Mouse (Mus musculus): ENCODE measurements around the gene Lin28a. TPM values are rescaled to one million over a fixed set of nuclear protein-coding genes. Genes with fewer than 3 reads are reported as not detected.
A peak's percentile ranks its signal among the peaks of the same experiment; 100 is the strongest.

Lin28a gene
- total RNA-seq, 2 experiments from 2014 or later: not detected

DNA sequence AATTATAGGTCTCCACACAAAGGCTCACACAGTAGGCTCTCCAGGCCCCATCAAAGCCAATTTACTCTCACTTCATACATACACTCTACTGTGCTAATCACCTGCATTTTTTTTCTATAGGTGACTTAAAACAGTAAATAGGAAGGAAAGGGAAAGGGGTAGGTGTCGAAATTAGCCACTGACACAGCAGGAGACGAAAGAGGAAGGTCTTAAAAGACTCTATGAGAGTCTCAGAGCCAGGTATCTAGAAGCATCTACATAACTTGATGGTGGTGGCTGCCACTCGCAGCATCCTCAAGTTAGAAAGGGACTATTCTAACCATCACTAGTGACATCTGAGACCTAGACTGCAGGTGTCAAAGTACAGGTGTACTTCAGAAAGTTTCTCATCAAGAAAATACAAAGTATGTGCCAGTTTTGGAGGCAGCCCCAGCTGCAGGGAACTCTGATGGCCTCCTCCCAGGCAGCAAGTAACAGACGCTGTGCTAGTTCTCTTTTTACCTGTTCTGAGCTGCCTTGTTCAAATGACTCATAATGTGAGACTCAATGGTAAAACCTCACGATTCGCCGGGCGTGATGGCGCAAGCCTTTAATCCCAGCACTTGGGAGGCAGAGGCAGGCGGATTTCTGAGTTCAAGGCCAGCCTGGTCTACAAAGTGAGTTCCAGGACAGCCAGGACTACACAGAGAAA is 40.5 kb downstream of the Lin28a start:
- no peak for DNase-seq

DNA sequence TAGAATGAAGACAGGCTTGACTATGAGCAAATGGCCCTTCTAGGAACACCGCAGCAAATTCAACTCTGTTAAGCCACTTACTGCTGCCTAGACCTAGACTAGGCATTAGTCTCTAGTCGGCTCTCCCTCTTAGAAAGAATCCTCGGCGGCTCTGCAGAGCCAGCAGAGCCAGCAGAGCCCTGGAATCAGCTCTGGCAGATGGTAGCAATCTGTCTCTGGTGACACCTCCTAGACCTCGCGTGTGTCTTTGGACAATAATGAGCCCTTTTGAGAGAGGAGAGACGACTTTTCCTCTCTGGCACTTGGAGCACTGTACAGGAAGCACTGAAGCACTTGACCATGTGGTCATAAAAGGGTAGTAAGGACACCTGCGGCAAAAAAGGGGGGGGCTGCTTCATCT is 46.9 kb downstream of the Lin28a start:
- no peak for DNase-seq

DNA sequence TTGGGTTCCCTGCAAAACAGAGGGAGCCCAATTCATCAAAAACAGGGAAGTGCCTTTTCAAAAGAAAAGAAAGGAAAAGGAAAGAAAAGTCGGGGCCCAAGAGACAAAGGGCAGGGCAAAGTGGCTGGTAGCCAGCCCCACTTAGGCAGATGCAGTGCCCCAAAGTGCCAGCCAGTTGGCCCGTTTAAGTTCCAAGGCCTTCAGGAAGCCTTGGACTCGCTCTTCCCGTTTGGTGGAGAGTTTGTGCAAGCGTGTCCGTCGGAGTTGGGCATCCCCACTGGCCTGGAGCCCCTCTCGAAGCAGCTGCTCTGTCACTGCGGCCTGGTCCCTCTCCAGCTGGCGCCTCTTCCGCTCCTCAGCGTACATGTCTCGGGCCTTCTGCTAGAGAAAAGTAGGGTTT is 47.8 kb downstream of the Lin28a start:
- no peak for DNase-seq

DNA sequence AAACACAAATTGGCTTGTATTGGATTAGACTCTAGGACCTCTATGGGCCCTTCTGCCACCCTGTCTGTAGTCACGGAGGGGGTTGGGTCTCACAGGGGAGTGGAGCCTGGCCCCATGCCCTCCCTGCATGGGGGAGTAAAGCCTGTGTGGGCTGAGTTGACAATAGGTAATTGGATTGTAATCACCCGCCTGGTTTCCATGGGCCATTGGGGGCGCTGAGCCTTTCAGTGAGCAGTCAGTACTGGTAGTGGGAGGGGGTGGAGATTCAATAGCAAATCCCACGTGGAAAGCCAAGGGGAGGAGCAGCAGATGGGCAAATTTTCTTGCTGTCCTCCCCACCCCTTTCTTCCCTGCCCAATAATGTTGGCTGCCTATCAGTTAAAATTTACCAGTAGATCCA is 48.4 kb downstream of the Lin28a start:
- peak; percentile 27 to 32 for DNase-seq

DNA sequence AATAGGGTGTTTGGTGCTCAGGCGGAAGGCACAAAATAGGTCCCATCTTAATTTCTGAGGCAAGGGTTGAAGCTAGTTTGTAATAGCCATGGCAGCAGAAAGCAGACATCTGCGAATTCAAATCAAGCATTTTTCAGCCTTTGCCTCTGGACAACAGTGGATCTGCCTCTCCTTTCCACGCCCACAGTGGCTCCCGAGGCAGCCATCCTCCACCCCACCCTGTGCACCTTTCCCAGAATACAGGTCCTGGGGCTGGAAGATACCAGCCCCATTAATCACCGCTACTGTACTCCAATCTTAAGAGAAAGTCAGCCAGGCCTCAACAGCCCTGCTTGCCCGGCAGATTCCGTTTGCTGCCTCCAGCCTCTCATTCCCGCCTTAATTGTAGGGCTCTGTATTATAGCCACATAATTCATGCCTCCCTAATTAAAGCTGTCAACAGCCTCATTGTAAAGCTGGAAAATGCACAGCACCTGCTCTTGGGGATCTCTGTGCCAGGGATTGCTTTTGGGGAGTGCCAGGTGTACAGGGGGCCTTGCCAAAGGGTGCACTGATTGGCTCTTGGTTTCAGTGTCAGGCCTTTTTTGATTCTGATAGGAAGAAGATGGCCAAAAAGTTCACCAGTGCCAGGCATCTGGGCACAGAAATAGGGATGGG is 49.4 kb downstream of the Lin28a start:
- peak in 1 of 2 experiments; percentile 15 for DNase-seq

DNA sequence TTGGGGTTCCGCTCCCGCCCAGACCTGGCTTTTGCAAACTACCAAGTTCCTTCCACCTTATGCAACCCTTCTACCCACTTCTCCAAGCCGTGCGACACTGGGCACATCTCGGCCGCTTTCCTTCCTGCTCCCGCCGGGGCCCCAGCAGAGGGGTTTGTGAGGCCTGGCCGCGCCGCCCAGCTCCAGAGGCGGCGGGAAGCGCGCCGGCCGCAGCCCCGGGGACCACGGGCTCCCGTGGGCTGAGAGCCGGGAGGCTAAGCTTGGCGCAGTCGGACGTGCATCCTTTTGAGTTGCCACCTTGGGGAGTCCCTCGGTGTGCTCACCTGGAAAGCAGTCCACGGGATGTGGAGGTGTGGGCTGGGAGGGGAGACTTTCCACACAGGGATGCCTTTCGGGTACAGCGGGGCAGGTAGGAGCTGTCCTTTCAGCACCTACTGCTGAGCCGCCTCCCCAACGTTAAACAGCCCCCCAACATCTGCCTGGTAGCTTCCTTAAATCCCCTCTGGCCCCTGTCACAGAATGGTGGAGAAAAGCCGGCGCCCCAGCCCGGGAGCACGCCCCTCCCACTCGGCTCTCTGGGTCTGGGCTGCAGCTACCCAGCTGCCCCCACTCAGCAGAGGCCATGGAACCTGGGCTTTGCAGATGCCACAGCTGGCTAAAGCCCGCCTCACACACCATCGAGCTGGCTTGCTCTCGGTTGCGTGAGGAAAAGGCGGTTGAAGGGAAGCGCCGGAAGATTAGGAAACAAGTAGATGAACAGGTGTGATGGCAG is 50.3 kb downstream of the Lin28a start, which contains the start of gene Hmgn2:
Gene Hmgn2 (minus strand): TSS at position 501 of the 772 bp plus-strand sequence.
- peak; percentile 30 to 31 for DNase-seq

DNA sequence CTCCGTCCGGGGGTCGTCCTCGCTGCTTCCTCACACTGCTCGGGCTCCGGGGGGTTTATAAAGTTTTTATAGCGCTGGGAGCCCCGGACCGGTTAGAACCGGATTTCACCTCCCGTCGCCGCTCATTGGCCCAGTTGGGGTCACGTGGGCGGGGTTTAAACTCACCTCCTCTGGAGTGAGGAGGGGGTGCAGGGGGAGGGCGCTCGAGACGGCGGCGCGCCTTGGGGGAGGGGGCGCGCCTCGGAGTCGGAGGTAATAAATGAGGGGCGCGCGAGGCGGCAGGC is 50.8 kb downstream of the Lin28a start:
- peak; percentile 89 for DNase-seq

DNA sequence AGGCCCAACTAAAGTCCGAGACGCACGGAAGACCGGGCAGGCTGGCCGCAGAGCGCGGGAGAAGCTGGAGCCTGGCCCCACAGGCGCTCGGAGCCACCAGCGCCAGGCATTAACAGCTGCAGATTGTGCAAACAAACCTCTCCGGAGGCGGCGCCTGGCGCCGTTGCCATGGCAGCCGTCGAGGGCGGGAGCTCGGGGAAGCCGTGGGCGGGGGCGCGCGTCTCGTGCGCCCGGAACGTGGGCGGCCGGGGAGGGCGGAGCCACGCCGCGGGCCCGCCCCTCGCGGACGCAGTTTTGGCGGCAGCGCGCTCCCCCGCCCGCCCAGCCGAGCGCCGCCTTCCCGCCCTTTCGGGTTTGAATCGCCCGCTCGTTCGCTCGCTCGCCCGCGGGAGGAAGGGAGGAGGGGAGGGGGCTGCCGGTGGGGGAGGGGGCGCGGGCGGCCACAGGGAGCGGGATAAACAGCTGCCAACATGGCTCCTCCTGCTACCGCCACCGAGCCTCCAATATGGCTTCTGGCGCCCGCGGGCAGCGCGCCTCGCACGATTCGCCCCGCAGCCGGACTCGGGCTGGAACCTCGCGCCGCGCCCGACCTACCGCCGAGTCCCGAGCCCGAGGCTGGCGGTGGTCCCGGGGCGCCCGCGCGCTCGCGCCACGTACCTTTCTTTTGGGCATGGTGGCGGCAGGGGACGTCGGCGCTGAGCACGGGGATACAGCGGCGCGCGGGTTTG is 51.3 kb downstream of the Lin28a start:
- DNase-seq: peak; percentile 98

DNA sequence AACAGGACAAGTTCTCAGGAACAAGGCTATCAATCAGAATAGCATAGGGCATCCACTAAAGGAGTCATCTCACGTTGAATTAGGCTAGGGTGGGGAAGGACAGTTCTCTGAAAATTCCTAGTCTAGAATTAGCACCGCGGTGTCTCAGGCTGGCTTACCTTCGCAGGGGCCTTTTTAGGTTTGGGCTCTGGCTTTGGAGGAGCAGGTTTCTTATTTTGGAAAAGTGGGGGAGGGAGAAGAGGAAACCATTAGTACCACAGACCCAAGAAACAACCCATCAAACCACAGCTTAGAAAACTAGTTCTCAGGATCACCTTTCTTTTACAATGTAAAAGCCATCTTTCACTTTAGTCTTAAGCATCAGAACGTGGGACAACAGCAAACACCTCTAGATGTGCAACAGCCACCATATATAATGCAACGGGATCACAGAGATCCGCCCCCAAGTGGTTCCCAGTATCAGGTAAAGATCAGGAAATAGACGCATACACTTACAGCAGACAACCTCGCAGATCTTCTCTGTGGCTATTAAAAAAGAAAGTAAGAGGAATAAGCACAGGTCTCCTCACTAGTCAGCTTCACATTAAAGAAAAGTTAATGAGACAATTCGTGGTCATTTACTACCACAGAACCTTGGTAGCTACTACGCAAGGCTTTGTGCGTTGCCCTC is 52.2 kb downstream of the Lin28a start:
- no peak for DNase-seq

DNA sequence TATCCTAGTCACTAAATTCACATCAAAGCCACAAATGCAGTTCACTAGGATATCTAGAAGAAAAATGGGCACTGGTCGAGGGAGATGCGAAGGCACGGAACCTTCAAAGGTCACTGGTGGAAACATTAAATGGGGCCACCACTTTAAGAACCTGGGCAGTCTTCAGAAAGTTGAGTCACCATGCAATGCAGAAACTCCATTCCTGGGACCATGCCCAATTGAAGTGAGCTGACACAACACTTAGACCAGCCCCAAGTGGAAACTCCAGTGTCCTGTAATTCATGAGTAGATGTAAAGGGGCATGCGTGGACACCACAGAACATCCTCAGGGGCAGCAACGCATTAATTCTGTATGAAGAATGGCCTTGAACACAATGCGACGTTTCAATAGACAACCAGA is 56.1 kb downstream of the Lin28a start:
- DNase-seq: no peak

DNA sequence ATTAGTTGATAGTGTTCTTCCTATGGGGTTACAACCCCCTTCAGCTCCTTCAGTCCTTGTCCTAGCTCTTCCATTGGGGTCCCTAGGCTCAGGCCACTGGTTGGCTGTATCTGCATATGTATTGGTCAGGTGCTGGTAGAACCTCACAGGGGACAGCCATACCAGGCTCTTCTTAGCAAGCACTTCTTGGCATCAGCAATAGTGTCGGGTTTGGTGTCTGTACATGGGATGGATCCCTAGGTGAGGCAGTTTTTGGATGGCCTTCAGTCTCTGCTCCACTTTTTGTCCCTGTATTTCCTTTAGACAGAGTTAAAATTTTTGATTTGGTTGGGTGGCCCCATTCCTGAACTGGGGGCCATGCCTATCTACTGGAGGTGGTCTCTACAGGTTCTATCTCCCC is 59.8 kb downstream of the Lin28a start:
- no peak for DNase-seq

DNA sequence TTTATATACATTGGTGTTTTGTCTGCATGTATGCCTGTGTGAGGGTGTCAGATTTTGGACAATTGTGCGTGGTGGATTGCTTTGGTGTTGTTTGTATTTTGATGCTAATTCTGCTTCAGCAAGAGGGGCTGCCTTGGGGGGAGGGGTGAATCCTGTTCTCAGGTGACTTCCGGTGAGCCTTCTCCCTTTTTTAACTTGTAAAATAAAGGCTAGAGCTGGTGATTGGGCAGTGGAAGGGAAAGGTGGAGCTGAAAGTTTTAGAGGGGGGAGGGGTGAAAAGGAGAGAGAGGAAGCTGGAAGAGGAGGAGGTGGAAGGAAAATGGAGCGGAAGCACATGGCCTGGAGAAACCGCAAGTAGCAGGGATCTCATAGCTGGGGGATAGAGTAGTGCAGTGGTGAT is 62.3 kb downstream of the Lin28a start:
- DNase-seq: no peak

Other genes with a start within 250 kb of the Lin28a start
- 10 to 100 TPM in 1 of 2 experiments, 1 to 10 TPM in 1; 9.6 to 11.3 TPM for gene Rps6ka1, start 131.0 kb downstream of the Lin28a start, total RNA-seq (2021)
- gene Hmgn2, start 50.2 kb downstream of the Lin28a start, total RNA-seq (2021): 100 to 1,000 TPM; 119 to 123 TPM
- gene Dhdds, start 17.9 kb downstream of the Lin28a start, total RNA-seq (2021): 10 to 100 TPM; 57.8 to 62.6 TPM
- not detected for gene Zfp683, start 35.0 kb upstream of the Lin28a start, total RNA-seq (2021)
- gene Crybg2, start 42.0 kb upstream of the Lin28a start, total RNA-seq (2021): 1 to 10 TPM; 1.2 to 1.8 TPM
- gene Cd52, start 76.2 kb upstream of the Lin28a start, total RNA-seq (2021): 1 to 10 TPM in 1 of 2 experiments, not detected in 1; 1.1 TPM
- gene Ubxn11, start 83.7 kb upstream of the Lin28a start, total RNA-seq (2021): 10 to 100 TPM; 32.8 to 34.7 TPM
- gene Sh3bgrl3, start 109.9 kb upstream of the Lin28a start, total RNA-seq (2021): 100 to 1,000 TPM; 234 to 264 TPM
- 10 to 100 TPM; 16.1 to 17.5 TPM for gene Cep85, start 168.3 kb upstream of the Lin28a start, total RNA-seq (2021)
- gene Gm7534, start 184.2 kb upstream of the Lin28a start, total RNA-seq (2021): not detected
- not detected for gene Catsper4, start 208.5 kb upstream of the Lin28a start, total RNA-seq (2021)
- under 1 TPM; 0.35 to 0.58 TPM for gene Cnksr1, start 219.6 kb upstream of the Lin28a start, total RNA-seq (2021)
- gene E130218I03Rik, start 224.8 kb upstream of the Lin28a start, total RNA-seq (2021): not detected
- gene Zfp593, start 226.8 kb upstream of the Lin28a start, total RNA-seq (2021): 10 to 100 TPM; 10.2 to 11.4 TPM
- not detected for gene Gm30191, start 228.1 kb upstream of the Lin28a start, total RNA-seq (2021)
- 1 to 10 TPM; 2.7 to 7.4 TPM for gene Grrp1, start 235.3 kb upstream of the Lin28a start, total RNA-seq (2021)

Measured in layer of hippocampus, postnatal 36 days (tissue).